Mouse (Mus musculus) frontal cortex, postnatal 36 days (tissue): Measurements from ENCODE around the gene Gtf3c5.

ENCODE experiments used
- DNase-seq, 2 experiments: peaks; one replicate each; pipeline ENCODE4 v3.0.0; 2022; ENCODE audit warnings: low spot score in 2 of 2

Gtf3c5 gene

DNA sequence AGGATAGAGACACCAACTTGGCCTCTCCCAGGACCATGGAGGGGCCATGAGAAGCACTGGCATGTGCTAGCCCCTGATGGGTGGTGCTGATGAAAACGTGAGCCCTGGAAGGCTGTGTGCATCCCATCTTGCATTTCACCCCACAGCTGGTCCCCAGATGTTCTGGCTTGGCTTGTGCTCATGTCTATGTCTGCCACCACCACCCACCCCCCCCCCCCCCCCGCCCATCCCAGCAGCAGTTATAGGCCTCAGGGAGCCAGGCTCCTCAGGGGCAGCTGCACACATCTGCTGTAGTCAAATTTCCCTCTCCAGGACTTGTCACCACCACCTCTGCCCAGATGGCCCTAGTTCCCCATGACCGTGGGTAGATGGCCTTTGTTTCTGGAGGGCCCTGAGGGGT, 13.6 kb downstream of the Gtf3c5 start:
- DNase-seq, result no peak

GRCm38 (mm10) chr2:28566545-28566944, 17.0 kb downstream of the Gtf3c5 start:
- DNase-seq, result no peak

DNA sequence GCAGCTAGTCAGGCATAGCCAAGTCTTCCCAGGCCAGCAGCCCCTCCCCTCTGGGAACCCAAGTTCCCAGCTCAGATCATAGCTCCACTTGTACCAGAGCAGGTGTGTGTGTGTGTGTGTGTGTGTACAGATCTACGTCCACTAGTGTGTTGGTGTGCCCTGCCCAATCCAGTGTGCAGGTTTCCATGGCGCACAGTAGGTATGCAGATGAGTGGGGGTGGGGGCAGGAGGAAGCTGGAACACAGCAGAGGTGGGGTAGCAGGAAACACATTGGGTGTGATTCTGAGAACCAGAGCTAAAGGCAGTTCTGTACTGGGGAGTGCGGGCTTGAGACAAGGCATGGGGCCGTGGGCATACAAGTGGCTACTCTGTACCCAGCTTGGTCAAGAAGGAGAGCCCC, 19.2 kb downstream of the Gtf3c5 start:
- no peak for DNase-seq

GRCm38 (mm10) chr2:28563830-28564229, 19.7 kb downstream of the Gtf3c5 start:
- no peak for DNase-seq

DNA sequence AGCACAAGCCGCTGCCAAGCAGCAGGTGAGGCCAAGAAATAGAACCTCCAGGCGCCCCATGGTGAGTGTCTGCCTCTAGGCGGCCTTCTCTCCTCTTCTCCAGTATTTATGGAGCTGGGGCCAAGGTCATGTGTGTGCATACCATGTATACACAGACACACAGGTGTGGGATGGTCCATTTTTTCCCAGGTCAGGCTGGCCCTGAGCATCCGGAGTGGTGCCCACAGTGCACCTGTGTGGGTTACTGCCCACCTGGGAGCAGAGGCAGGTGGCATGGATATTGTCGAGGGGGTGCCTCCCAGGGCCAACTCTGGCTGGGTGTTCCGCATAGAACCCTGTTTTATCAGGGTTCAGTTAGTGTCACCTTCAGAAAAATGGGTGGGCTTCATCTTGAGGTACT, 20.2 kb downstream of the Gtf3c5 start, which contains the start of gene Cel:
Gene Cel (minus strand): TSS at position 101 of the 400 bp plus-strand sequence.
- DNase-seq, result no peak

- no peak for DNase-seq
Measured at GRCm38 (mm10) chr2:28557452-28557851, 26.1 kb downstream of the Gtf3c5 start.

- DNase-seq, result no peak
Measured at GRCm38 (mm10) chr2:28552301-28552700, 31.2 kb downstream of the Gtf3c5 start.

DNA sequence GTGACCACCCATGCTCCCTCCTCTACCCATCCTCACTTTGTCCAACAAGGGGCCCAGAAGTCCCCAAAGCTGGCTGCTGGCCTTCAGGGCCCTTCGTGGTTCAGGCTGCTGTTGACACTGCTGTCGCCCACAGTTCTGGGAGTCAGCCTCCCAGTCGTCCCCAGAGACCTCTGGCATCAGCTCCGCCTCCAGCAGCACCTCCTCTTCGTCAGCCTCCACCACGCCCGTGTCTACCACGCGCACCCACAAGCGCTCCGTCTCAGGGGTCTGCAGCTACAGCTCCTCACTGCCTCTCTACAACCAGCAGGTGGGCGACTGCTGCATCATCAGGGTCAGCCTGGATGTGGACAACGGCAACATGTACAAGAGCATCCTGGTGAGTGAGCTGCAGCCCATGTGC, 34.4 kb downstream of the Gtf3c5 start:
- no peak for DNase-seq

- DNase-seq, result peak; percentile 78 to 82
Measured at GRCm38 (mm10) chr2:28547237-28548172, 36.0 kb downstream of the Gtf3c5 start.

GRCm38 (mm10) chr2:28546560-28546959, 37.0 kb downstream of the Gtf3c5 start:
- no peak for DNase-seq

DNA sequence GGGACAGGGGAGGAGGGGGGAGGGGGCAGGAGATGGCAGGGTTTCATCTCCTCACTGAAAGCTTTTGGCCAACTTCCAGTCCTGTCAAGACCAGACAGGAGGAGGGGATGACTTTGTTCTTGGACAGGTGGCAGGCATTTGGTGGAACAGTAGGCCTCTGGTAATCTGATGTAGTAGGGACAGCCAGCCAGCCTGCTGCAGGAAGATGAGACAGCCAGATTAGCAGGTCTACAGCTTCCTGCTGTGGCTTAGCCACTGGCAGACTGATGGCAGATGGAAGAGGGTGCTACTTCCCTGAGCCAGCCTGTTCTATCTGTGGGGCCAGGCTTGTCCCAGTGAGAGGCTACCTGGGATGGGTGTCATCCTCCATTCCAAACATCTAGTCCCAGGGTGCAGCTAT, 37.6 kb downstream of the Gtf3c5 start:
- DNase-seq, result no peak

DNA sequence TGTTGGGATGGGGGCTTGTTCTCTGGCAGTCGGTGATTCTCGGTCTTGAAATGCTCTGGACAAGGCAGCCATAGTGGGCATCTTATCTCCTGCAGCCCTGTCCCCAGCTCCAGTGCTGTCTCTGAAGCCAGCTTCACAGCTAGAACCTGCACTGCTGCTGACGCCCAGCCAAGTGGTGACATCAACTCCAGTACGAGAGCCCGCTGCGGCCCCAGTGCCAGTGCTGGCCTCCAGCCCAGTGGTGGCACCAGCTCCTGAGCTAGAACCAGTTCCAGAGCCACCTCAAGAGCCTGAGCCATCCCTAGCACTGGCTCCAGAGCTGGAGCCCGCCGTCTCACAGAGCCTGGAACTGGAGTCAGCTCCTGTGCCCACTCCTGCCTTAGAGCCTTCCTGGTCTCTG, 39.7 kb downstream of the Gtf3c5 start:
- peak; percentile 51 to 54 for DNase-seq

GRCm38 (mm10) chr2:28540587-28541227, 42.8 kb downstream of the Gtf3c5 start:
- DNase-seq, result no peak

- no peak for DNase-seq
Measured at GRCm38 (mm10) chr2:28539949-28540348, 43.6 kb downstream of the Gtf3c5 start.

- peak; percentile 61 to 68 for DNase-seq
Measured at GRCm38 (mm10) chr2:28539206-28539605, 44.3 kb downstream of the Gtf3c5 start.

DNA sequence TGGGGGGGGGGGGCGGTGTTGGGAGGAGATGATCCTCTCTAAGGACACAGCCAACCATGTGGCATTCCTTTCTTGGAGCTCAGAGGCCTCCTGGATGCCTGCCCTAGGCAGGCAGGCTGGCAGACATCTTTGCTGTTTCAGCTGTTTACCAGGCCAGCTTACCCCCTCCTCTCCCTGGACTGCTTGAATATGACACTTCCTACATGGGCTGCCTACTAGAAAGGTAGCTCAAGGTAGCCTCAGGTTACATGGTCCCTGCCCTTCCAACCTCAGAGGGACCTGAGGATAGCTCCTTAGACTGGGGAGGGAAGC, 44.8 kb downstream of the Gtf3c5 start:
- no peak for DNase-seq

DNA sequence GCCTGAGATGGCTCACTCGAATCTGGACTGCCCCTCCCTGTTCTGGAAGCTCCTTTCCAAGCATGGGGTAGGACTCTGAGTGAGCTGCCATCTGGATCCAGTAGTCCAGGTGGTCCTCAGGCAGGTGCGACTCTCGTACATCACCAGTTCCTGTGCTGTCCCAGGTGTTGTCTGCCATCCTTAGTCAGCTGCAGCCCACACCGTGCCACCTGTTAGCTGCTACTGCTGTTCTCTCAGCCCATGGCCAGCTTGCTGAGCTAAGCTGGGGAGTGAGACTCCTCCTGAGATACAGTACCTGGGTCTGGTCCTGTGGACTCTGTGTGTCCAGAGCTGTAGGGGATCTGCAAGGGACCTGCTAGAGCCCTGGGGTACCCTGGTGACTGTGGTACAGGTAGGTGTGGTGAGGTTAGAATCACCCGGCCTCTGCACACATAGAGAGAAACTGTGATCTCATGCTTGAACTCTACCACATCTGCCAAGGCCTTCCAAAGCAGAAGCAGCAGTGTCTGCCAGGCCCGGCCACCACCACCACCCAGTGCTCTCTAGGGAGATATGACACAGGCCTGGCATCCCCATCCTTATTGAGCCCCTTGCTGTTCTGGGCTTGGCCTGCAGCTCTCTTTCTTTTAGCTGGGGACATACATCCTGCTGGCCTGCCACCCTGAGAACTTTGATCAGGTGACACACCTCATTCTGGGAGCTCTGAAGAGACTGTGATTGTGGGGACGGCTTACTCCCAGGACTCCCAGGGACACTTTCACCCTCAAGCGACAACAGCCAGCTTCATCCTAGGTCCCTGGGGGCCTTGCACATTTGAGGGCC, 45.3 kb downstream of the Gtf3c5 start:
- DNase-seq, result no peak

- DNase-seq, result no peak
Measured at GRCm38 (mm10) chr2:28537634-28537920, 46.0 kb downstream of the Gtf3c5 start.

GRCm38 (mm10) chr2:28536766-28537633, 46.6 kb downstream of the Gtf3c5 start:
- no peak for DNase-seq

DNA sequence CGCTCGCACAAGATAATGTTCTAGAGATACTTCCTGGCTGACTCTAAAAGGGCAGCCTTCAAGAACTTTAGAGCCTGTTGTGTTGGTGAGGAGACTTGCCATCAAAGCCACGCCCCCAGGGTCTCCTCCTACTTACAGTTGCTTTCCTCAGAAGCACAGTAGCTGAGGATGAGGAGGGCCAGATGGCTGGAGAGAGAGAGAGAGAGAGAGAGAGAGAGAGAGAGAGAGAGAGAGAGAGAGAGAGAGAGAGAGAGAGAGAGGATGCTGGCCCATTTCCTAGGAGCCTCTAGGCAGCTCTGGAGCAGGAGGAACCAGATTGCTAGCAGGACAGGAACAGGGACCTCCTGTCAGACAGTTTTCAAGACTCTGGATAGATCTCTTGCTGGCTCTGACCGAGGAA, 47.4 kb downstream of the Gtf3c5 start:
- DNase-seq, result no peak

GRCm38 (mm10) chr2:28535650-28536049, 47.9 kb downstream of the Gtf3c5 start:
- peak in 1 of 2 experiments; percentile 71 for DNase-seq

GRCm38 (mm10) chr2:28535263-28535540, 48.3 kb downstream of the Gtf3c5 start:
- no peak for DNase-seq
